Mouse (Mus musculus) embryonic fibroblast, embryonic 13.5 days (primary cell): ENCODE results near the gene Myt1l. TPM values are rescaled to one million over a fixed set of nuclear protein-coding genes. Genes with fewer than 3 reads are reported as not detected.

Experiments
- H3K27ac ChIP-seq: 2 replicates; pipeline ENCODE4 v1.5.1; 2012; ENCODE audit warnings: low read length, control low read depth, inconsistent platforms; ENCODE audit not compliant: insufficient read depth
- H3K4me1 ChIP-seq: 2 replicates; pipeline ENCODE4 v1.6.1; 2011; ENCODE audit warnings: low read length; ENCODE audit not compliant: control insufficient read depth, insufficient read depth
- H3K4me3 ChIP-seq: 2 replicates; pipeline ENCODE4 v1.5.1; 2011; ENCODE audit warnings: mild to moderate bottlenecking, control low read depth, low read length; ENCODE audit not compliant: insufficient read depth
- CTCF ChIP-seq: IDR thresholded peaks from 2 replicates; pipeline ENCODE4 v1.5.1; 2011; ENCODE audit warnings: mild to moderate bottlenecking, control low read depth, low read length, moderate library complexity, borderline replicate concordance; ENCODE audit not compliant: insufficient read depth
- POLR2A ChIP-seq: IDR thresholded peaks from 2 replicates; pipeline ENCODE4 v1.6.1; 2011; ENCODE audit warnings: low read depth, mild to moderate bottlenecking, control low read depth, low read length, moderate library complexity
- polyA plus RNA-seq: library from polyadenylated mRNA; stranded (reverse); fragments of >200 nt; gene quantifications from 2 replicates; pipeline ENCODE4 v1.2.4, GENCODE M21; 2011; ENCODE audit warnings: low read depth; ENCODE audit not compliant: missing spikeins, insufficient read length

Myt1l gene
- polyA plus RNA-seq, 1 experiment, result not detected

DNA sequence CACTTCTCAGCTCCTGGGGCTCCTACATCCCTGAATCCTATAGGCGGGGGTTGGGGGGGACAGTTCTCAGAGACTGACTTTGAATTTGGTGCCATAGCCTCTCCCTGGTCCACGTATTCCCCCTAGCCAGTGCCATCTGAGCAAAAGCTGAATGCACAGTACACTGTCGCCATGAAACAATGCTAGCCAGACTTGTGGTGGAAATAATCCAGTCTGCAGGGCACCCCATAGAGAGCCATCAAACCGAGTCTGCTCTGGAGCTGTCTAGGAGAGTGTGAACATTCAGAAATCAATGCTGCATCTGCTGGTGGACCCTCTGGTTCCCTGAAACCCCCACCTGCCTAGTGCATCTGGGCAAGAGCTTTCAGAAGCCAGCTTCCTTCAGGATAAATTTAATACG, 9.7 kb downstream of the Myt1l start:
- no peak overlapping the region for H3K27ac ChIP-seq
- TF ChIP-seq POLR2A (no peak), CTCF (no peak)
- H3K4me3 ChIP-seq, result no peak overlapping the region
- H3K4me1 ChIP-seq, result no peaks in the 10 kb centered on the region

DNA sequence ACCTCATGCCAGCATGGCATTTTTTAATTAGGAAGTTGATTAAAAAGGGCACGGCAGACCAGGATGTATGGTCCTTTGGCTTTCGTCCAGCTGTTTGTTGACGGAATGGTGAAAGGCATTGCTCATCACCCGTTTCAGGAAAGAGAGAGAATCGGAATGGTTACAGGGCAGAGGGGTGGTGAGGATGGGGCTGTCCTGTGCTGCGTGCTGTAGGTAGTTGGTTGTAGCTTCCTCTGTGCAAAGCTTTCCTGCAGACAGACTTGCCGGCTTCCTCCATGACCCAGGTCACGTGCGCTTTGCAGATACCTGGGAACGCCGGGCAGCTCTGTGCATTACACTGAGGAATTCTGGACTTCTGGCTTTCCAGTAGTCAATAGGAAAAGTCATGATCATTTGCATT, 10.3 kb downstream of the Myt1l start:
- TF ChIP-seq CTCF (no peak), POLR2A (no peak)
- no peaks in the 10 kb centered on the region for H3K4me1 ChIP-seq
- no peak overlapping the region for H3K4me3 ChIP-seq
- no peak overlapping the region for H3K27ac ChIP-seq

- no peak overlapping the region for H3K4me3 ChIP-seq
- no peak overlapping the region for H3K27ac ChIP-seq
- TF ChIP-seq CTCF, result no peak
- TF ChIP-seq POLR2A, result no peak
- H3K4me1 ChIP-seq, result no peaks in the 10 kb centered on the region
These were observed 10.9 kb downstream of the Myt1l start for GRCm38 (mm10) chr12:29539106-29539505.

- H3K27ac ChIP-seq, result no peak overlapping the region
- TF ChIP-seq CTCF (no peak), POLR2A (no peak)
- no peaks in the 10 kb centered on the region for H3K4me1 ChIP-seq
- H3K4me3 ChIP-seq, result no peak overlapping the region
These were observed 12.6 kb downstream of the Myt1l start for GRCm38 (mm10) chr12:29540741-29541140.

GRCm38 (mm10) chr12:29546073-29546472, 17.9 kb downstream of the Myt1l start:
- no peaks in the 10 kb centered on the region for H3K4me1 ChIP-seq
- H3K4me3 ChIP-seq, result no peak overlapping the region
- H3K27ac ChIP-seq, result no peak overlapping the region
- no peak for TF ChIP-seq CTCF

DNA sequence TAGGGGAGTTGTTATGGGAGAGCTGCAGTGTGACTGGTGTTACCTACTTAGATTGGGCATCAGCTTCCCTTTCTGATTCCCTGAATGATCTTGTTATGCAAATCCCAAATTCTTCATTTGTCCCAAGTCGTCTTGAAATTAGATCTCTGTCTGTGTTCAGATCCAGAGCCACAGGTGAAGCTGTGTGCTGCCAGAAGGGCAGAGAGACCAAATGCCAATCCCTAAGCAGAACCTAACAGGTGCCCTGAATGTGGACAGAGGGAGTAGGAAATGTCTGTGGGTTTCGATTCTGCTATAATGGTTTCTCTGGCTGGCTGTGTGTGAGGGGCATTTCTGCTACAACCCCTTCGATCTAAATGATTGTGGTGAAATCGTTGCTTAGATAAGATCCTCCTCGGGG, 18.9 kb downstream of the Myt1l start:
- no peak overlapping the region for H3K4me3 ChIP-seq
- no peak overlapping the region for H3K27ac ChIP-seq
- TF ChIP-seq POLR2A, result no peak
- TF ChIP-seq CTCF, result no peak
- no peaks in the 10 kb centered on the region for H3K4me1 ChIP-seq

DNA sequence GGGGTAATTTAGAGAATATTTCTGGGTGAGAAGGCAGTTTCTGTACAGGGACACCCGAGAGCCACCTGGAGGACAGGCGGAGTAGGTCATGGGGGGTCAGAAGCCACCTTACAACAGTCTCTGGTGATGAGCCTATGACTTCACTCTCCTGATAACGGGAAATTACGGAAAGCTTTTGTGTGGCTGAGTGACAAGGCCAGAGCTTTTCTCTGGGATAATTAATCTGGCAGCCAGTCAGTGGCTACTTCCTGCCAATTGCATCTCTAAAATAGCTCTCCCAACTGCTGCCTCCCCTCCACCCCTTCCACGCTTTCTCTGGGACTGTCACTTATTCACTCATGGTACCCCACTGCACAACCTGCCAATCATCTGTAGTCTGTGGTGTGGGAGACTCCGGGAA, 19.6 kb downstream of the Myt1l start:
- Histone ChIP-seq H3K4me3 (no peak overlapping the region), H3K27ac (no peak overlapping the region), H3K4me1 (no peaks in the 10 kb centered on the region)
- TF ChIP-seq POLR2A, result no peak
- no peak for TF ChIP-seq CTCF

DNA sequence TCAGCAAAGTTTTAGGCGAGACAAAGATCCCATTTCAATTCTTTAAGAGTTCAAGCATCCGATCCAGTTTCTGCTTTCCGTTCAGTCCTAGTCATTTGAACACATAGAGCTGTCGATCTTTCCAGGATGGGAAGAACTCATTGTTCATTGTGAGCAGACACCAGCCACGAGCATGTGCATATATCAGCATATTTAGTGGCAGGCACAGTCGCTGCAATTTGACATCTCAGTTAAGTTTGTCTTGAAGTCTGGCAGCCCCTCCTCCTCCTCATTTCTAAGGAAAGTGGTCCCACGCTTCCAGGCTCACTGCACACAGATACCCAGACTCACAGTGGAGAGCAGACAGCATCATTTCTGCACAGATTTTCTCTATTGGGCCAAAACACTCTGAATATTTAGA, 25.0 kb downstream of the Myt1l start:
- no peak overlapping the region for H3K4me3 ChIP-seq
- TF ChIP-seq POLR2A (no peak), CTCF (no peak)
- no peak overlapping the region for H3K27ac ChIP-seq
- H3K4me1 ChIP-seq, result no peaks in the 10 kb centered on the region

- Histone ChIP-seq H3K27ac (no peak overlapping the region), H3K4me1 (no peaks in the 10 kb centered on the region), H3K4me3 (no peak overlapping the region)
- TF ChIP-seq CTCF (no peak), POLR2A (no peak)
These were observed 27.5 kb downstream of the Myt1l start for GRCm38 (mm10) chr12:29555718-29556117.

- no peaks in the 10 kb centered on the region for H3K4me1 ChIP-seq
- TF ChIP-seq CTCF, result no peak
- H3K27ac ChIP-seq, result no peak overlapping the region
- H3K4me3 ChIP-seq, result no peak overlapping the region
These were observed 28.2 kb downstream of the Myt1l start for GRCm38 (mm10) chr12:29556408-29556807.

DNA sequence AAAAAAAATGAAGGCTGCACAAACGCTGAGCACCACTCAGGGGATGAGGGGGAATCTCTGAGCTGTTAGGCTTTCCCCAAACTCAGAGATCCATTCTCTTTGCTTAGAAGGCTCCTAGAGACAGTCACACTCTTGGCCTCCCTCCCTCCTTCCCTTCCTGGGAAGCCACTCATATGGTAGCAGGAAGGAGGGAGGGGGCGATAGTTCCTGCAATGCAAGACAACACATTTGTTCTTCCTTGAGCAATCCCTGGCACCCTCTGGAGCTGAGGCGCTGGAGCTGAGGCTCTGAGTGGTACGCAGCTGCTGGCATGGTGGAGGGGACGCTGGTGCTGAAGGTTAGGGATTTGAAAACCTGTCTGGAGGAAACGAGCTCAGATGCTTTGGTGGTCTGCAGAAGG, 28.7 kb downstream of the Myt1l start:
- H3K4me3 ChIP-seq, result no peak overlapping the region
- TF ChIP-seq POLR2A, result no peak
- TF ChIP-seq CTCF, result no peak
- no peaks in the 10 kb centered on the region for H3K4me1 ChIP-seq
- H3K27ac ChIP-seq, result no peak overlapping the region

GRCm38 (mm10) chr12:29559769-29560168, 31.6 kb downstream of the Myt1l start:
- H3K4me1 ChIP-seq, result no peaks in the 10 kb centered on the region
- no peak overlapping the region for H3K27ac ChIP-seq
- H3K4me3 ChIP-seq, result no peak overlapping the region
- TF ChIP-seq POLR2A, result no peak
- no peak for TF ChIP-seq CTCF

DNA sequence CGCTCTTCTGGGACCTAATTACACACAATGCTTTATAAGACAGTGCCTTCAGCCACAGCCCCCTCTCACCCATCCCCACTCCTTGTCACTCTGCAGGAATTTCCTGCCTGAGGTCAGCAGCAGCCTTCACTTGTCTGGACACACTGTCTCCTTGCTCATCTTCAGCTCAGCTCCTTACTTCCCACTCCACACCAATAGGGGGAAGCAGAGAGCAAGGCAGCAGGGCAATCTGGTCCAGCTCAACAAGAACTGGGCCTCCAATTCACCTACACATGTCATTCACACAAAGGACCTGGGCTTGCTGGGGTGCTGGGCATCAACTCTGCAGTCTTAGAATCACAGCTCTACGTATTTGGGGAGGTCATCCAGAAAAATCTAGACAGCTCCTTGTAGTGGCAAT, 33.0 kb downstream of the Myt1l start:
- H3K27ac ChIP-seq, result no peak overlapping the region
- no peak overlapping the region for H3K4me3 ChIP-seq
- no peaks in the 10 kb centered on the region for H3K4me1 ChIP-seq
- TF ChIP-seq POLR2A (no peak), CTCF (no peak)
